Mouse (Mus musculus): ENCODE data around the gene Gm815.

- TF ChIP-seq CTCF (IDR thresholded peaks at IDR 0.05; ENCODE audit: low read depth) (no peak), EP300 (IDR thresholded peaks at IDR 0.05; ENCODE audit: low read depth) (no peak)
Observed at GRCm38 (mm10) chr19:26863662-26864061, 22.0 kb upstream of the Gm815 start.
